Mouse (Mus musculus): Measurements from ENCODE around the gene Susd6.

Gene Susd6

GRCm38 (mm10) chr12:80877215-80878092 is 87.1 kb downstream of the Susd6 start:
- no peak for DNase-seq (ENCODE audit: low read depth, low spot score)

GRCm38 (mm10) chr12:80878093-80878430 is 87.8 kb downstream of the Susd6 start:
- no peak for DNase-seq (ENCODE audit: low read depth, low spot score)

- no peak for DNase-seq (ENCODE audit: low read depth, low spot score)
Observed at GRCm38 (mm10) chr12:80878653-80879052, 88.3 kb downstream of the Susd6 start.

GRCm38 (mm10) chr12:80879267-80879666 is 89.0 kb downstream of the Susd6 start:
- no peak for DNase-seq (ENCODE audit: low read depth, low spot score)

- no peak for DNase-seq (ENCODE audit: low read depth, low spot score)
Observed at GRCm38 (mm10) chr12:80881121-80881520, 90.8 kb downstream of the Susd6 start.

DNA sequence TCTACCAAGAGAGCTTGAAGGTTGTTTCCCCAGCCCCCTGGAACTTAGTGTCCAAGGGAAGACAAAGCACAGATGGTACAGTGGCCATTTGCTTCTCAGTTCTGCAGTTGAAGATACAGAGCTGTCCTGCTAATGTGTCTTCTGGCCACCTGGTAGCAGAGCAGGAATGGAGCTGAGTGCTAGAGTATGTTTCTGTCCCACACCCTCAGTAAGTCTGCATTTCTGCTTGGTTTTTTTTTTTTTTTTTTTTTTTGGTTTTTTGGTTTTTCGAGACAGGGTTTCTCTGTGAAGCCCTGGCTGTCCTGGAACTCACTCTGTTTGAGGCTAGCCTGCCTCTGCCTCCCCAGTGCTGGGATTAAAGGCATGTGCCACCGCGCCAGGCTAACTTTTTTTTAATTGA is 93.0 kb downstream of the Susd6 start:
- no peak for DNase-seq (ENCODE audit: low read depth, low spot score)

DNA sequence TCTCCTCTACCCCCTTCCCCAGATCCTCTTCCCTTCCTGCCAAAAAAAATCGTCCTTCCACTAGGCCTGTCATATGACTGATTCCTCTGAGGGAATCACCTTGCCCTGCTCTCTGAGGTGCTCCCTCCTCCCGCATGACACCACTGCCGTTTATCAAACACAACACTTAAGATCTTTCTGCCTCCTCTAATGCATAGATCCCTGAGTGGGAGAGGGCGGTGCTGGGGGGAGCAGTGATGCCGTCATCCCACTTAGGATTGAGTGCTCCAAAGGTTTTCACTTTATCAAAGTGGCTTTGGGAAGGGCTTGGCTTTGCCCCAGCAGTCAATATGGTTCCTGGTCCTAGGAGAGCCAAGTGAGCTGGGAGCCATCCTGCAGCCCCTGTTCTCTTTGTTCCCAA is 93.6 kb downstream of the Susd6 start:
- DNase-seq (ENCODE audit: low read depth, low spot score) = no peak

DNA sequence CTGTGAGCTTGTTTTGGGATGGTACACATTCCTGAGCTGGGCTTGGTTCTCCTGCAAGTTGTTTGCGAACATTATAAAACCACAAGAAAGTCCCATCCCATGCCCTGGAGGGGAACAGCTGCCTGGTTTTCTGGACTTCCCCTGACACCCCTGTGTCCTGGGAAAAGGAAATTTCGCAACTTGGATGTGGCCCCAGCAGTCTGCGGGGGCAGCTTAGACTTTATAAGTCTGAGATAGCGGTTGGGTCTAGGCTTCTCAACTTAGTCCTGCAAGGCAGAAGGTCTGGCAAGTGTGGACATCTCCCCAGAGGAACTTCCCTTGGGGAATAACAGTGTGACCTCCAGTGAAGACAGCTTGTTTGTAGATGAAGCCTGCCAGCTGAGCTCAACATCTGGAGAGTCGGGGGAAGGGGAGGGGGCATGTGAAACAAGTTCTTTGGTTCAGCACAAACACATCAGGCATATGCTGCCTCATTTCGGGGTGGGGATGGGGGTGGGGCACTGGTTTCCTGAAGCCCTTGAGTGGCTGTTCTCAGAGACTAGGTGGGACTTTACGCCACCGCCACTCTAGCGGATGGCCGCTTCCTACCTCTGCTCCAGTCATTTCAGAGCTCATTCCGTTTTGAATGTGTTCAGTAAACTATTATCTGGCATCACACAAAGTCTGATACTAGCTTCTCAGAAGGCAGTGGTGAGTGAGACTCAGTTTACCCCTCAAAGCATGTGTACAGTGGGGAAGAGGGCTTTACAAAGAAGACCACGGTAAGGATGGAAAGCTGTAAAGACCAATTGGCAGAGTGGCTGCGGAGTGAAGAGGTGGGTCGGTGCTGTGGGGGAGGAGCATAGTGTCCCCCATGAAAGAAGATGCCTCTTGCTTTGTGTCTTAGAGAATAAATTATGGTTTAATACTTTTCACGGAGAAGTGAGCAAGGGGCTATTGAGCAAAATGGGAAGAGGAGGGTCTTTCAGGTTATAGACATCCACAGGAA is 95.3 kb downstream of the Susd6 start:
- DNase-seq (ENCODE audit: low read depth, low spot score) = peak; percentile 78

DNA sequence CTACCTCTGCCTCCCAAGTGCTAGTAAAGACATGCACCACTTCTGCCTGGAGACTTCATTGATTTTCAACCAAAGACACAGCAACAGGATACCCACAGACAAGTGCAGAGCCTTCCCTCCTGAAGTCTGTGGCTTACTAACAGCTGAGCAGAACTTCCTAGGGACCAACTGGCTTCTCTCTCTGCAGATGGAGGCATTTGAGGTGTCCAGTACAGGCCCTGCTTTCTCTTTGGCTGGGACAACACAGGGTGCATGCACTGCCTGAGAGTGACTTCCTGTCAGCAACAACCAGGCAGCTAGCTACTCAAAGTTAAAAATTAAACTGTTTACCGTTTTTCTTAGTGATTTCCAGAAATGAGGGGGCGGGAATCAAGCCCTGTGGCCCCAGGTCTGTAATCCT is 96.7 kb downstream of the Susd6 start:
- DNase-seq (ENCODE audit: low read depth, low spot score) = no peak

GRCm38 (mm10) chr12:80889331-80889730 is 99.0 kb downstream of the Susd6 start:
- DNase-seq (ENCODE audit: low read depth, low spot score) = no peak

- no peak for DNase-seq (ENCODE audit: low read depth, low spot score)
Observed at GRCm38 (mm10) chr12:80891074-80891473, 100.8 kb downstream of the Susd6 start.

DNA sequence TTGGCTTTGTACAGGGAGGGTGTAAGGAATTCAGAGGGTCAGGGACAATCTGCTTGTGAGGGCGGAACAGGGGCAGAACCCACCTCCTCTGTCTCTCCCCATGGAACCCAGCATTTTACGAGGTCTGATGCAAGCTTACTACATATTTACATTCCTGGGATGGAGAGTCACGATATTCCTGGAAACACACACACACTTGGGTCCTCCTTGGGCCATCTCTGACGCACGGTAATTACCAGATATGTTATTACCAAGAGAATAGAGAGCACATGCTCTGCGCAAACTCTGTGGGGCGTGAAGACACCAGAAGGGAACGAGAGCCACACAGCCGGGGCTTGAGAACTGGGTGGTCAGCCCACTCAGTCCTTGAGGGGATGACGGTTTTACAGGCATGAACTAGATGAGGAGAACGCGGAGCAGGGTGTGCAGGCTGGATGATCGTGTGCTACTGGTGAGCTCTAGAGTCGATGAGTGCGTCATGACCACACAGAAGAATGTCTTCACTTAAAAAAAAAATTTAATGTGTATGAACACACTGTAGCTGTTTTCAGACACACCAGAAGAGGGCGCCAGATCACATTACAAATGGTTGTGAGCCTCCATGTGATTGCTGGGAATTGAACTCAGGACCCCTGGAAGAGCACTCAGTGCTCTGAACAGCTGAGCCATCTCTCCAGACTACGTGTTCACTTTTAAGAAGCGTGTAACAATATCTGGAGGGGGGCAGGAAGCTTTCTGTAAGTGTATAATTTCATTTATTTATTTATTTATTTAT is 103.6 kb downstream of the Susd6 start:
- no peak for DNase-seq (ENCODE audit: low read depth, low spot score)

GRCm38 (mm10) chr12:80894973-80895570 is 104.8 kb downstream of the Susd6 start:
- peak; percentile 76 for DNase-seq (ENCODE audit: low read depth, low spot score)

DNA sequence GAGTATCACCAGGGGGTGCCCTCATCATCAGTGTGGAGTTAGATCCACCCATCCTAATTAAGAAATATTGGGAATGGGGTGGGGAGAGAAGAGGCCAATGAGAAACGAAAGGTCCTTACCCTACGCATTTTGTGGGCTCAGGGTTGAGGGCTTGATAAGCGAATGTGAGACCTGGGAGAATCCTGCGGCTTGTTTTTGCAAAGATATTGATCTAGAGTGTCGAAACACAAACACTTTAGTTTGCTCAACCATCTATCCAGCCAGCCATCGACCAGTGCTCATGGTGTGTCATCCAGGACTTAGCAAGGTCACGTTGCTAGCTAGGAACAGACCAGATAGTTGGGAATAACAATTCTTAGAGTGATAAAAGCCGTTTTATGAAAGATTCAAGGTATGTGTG is 119.3 kb downstream of the Susd6 start:
- DNase-seq (ENCODE audit: low read depth, low spot score) = no peak

DNA sequence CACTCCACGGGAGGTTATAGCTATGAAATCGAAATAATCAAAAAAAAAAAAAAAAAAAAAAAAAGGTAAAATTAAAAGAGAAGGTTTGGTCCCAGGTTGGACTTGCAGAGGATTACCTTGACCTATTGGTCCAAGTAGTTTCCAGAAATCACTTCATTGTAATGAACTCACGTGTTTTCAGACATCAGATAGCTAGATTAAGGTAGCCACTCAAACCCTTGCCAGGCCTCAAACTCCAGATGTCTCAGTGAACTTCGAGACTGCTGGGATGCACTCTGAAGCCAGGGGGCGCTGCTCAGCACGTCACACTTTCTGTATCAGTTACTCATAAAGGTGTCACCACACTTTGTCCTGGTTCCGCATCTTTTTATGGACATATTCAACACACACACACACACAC is 127.5 kb downstream of the Susd6 start:
- no peak for DNase-seq (ENCODE audit: low read depth, low spot score)

- no peak for DNase-seq (ENCODE audit: low read depth, low spot score)
Observed at GRCm38 (mm10) chr12:80921301-80921700, 131.0 kb downstream of the Susd6 start.

- no peak for DNase-seq (ENCODE audit: low read depth, low spot score)
Observed at GRCm38 (mm10) chr12:80922869-80923268, 132.6 kb downstream of the Susd6 start.

DNA sequence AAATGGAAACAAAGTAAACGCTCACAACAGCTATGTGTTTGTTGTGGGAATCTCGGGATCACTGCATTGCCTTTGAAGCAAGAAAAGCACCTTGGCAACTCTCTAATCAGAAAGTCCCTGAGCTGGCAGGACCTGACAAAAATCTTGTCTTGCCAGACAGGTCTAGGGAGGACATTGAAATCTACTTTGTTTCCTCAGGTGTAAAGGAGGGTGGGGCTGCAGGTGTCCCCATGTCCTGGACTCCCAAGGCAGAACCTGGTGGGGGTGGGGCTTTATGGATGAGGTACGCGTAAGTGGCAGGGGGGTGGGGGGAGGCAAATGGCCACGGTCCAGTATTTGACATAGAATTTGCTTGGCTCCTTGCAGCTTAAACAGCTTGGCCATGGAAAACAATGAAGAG is 133.3 kb downstream of the Susd6 start:
- no peak for DNase-seq (ENCODE audit: low read depth, low spot score)

DNA sequence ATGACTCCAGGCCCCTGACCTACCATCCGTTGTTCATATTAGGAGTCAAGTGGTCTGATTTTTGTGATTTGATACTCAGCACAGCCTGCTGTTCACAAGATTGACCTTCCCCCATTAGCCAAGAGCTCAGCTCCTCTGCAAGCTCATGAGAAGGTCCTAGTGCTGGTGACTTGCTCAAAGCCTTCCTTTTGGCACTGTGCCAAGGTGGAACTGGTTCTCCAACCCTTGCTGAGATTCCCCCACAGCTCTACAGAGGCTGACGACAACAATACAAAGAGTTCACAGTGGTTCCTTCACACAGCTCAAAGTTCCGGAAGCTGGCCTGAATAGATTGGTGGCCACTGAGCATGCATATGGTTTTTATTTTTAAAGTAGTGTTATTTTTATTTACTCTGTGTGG is 133.9 kb downstream of the Susd6 start:
- no peak for DNase-seq (ENCODE audit: low read depth, low spot score)

DNA sequence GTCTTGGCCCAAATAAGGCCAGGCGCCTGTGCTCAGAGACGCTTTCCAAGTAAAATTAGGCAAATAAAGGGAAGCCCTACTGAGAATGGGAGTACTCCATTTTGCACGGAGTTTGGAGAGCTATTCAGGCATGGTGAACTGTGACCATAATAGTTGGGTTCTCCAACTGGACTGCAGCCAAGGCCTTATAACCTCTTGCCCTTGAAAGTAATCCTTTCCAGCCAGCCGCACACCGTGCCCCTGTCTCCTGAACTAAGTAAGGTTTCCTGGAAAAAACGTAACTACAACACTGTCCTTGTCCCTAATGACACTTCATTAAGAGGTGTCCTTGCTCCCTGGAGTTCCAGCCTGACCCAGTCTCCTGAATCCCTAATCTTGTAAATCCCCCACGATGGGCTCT is 135.6 kb downstream of the Susd6 start:
- no peak for DNase-seq (ENCODE audit: low read depth, low spot score)

DNA sequence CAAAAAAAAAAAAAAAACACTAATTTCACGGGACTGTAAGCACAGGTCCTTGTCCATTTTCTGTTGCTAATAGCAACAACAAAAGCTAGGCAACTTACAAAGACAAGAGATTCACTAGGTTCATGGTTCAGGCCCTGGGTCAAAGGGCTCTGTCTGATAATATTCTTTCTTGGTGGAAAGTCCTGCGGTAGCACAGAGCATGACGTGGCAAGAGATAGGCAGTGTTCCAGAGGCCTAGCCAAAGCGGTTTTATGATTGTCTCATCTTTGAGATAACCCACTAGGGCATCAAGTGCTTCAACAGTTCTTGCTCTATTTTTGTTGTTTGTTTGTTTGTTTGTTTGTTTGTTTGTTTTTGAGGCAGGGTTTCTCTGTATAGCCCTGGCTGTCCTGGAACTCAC is 136.2 kb downstream of the Susd6 start:
- no peak for DNase-seq (ENCODE audit: low read depth, low spot score)
